Mouse (Mus musculus) duodenum, adult 2 months (tissue): Measurements from ENCODE around the gene Itgam. TPM values are rescaled to one million over a fixed set of nuclear protein-coding genes. Genes with fewer than 3 reads are reported as not detected.

ENCODE experiments used
- polyA plus RNA-seq: library from polyadenylated mRNA; depleted of rRNA; stranded (reverse); fragments of >200 nt; gene quantifications from 2 replicates; pipeline ENCODE4 v1.2.3, GENCODE M21; 2012; ENCODE audit warnings: low replicate concordance; rRNA removed

Itgam gene
- 2.8 TPM in 2 replicates for polyA plus RNA-seq

DNA sequence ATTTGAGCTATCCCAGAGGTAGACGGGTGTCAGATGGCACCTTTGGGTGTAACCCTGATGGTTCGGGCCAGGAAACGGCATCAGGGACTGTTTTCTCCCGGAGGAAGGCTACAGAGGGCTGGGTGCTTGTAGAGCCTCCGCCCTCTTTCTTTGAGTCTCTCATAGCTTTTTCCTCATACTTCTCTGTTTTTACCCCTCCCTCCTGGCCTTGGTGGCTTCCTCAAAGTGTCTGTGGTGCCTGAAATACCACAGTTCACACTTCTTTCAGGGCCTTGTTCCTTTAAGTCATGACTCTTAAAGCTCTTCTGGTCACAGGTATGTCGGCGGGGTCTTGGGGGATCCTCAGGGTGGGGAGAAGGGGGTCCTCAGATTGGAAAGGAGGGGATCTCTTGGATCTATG, at the start of gene Itgam, which contains the start of gene Gm49368:
Gene Itgam (plus strand): TSS at position 185 of the 400 bp plus-strand sequence.
Gene Gm49368 (plus strand): TSS at position 228 of the 400 bp plus-strand sequence.

DNA sequence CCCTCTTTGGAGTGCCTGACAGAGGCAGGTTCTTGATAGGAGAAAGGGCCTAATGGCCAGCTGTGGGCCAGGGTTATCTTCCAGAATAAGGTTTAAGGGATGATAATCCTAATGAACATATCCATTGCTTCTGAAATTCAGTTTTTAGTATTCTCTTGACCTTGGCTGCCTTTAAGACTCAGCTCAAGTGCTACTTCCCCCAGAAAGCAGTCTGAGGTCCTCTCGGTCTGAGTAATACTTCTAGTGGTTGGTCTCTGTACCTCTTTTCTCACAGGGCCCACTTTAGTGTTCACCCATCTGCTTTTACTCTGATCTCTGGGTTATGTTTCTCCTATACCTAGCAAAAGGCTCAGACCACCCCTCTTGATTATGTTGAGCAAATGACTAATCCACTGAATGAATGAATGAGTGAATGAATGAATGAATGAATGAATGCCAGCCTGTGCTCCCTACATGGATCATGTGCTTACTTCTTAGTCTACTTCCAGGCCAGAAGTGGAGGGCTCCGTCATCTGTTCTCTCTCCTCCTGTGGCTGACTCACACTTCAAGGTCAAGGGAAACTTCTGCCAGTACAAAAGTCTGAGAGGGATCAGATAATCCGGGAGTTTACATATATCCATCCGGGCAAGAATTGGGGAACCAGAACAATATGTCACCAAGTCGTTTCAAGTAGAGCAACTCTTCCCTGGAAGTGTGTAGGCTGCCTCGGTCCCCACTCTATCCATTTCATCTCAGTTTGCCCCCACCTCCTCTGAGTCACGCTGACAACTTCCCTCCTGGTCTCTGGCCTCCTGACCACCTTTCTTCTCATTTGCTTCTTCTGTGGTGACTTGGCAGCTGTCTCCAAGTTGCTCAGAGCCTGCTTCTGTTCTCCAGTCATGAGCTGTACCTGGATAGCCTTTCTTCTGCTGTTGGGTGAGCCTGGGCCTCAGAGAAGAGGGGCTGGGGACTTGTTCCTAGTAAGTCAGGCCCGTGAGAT, 66.6 kb downstream of the Itgam start, which contains the start of gene Itgax:
Gene Itgax (plus strand): TSS at position 807 of the 980 bp plus-strand sequence.

DNA sequence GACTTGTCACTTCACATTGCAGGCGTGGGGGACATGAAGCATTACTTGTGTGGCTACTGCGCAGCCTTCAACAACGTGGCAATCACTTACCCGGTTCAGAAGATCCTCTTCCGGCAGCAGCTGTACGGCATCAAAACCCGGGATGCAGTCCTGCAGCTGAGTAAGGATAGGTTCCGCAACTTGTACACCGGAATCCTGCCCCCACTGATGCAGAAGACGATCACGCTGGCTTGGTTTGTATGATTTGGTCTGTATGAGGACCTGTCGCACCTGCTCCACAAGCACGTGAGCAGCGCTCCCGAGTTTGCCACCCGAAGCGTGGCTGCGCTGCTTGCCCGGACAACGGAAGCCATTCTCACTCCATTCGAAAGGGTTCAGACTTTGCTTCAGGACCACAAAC, 91.6 kb downstream of the Itgam start, which contains the start of gene Itgad:
Gene Itgad (plus strand): TSS at position 301 of the 400 bp plus-strand sequence.

Other genes with a start within 250 kb of the Itgam start
- 40.2 and 59.7 TPM in 2 replicates for gene Stx4a, start 238.3 kb upstream of the Itgam start, polyA plus RNA-seq
- 2.0 and 3.3 TPM in 2 replicates for gene Stx1b, start 238.1 kb upstream of the Itgam start, polyA plus RNA-seq
- 9.2 and 11.9 TPM in 2 replicates for gene Zfp646, start 186.4 kb upstream of the Itgam start, polyA plus RNA-seq
- 5.1 and 6.8 TPM in 2 replicates for gene Zfp668, start 185.8 kb upstream of the Itgam start, polyA plus RNA-seq
- 1.5 and 1.8 TPM in 2 replicates for gene Prss53, start 171.7 kb upstream of the Itgam start, polyA plus RNA-seq
- gene Gm21974, start 167.2 kb upstream of the Itgam start, polyA plus RNA-seq, result 0.49 TPM in 1 of 2 replicates, not detected in the other
- gene Vkorc1, start 167.0 kb upstream of the Itgam start, polyA plus RNA-seq, result 81.2 and 108 TPM in 2 replicates
- 81.7 and 85.2 TPM in 2 replicates for gene Bckdk, start 158.6 kb upstream of the Itgam start, polyA plus RNA-seq
- 6.3 and 8.2 TPM in 2 replicates for gene Kat8, start 150.1 kb upstream of the Itgam start, polyA plus RNA-seq
- 33.6 and 89.6 TPM in 2 replicates for gene Prss8, start 132.5 kb upstream of the Itgam start, polyA plus RNA-seq
- gene Prss36, start 115.9 kb upstream of the Itgam start, polyA plus RNA-seq, result 4.5 and 5.9 TPM in 2 replicates
- 92.7 and 112 TPM in 2 replicates for gene Fus, start 95.2 kb upstream of the Itgam start, polyA plus RNA-seq
- 473 and 516 TPM in 2 replicates for gene Pycard, start 68.8 kb upstream of the Itgam start, polyA plus RNA-seq
- gene Trim72, start 58.7 kb upstream of the Itgam start, polyA plus RNA-seq, result 7.3 and 7.8 TPM in 2 replicates
- gene Gm49368, start within 50 bp of the Itgam start, polyA plus RNA-seq, result 0.04 TPM in 1 of 2 replicates, not detected in the other
- gene Itgax, start 66.9 kb downstream of the Itgam start, polyA plus RNA-seq, result 2.2 and 5.2 TPM in 2 replicates
- 0.95 and 1.9 TPM in 2 replicates for gene Itgad, start 91.7 kb downstream of the Itgam start, polyA plus RNA-seq
- 1.7 and 4.1 TPM in 2 replicates for gene Cox6a2, start 143.7 kb downstream of the Itgam start, polyA plus RNA-seq
- gene Armc5, start 174.7 kb downstream of the Itgam start, polyA plus RNA-seq, result 35.2 and 59.5 TPM in 2 replicates
- gene 9130023H24Rik, start 175.4 kb downstream of the Itgam start, polyA plus RNA-seq, result 0.63 and 0.82 TPM in 2 replicates
- gene Tgfb1i1, start 184.2 kb downstream of the Itgam start, polyA plus RNA-seq, result 49.0 and 70.7 TPM in 2 replicates
- 0.20 and 0.23 TPM in 2 replicates for gene Slc5a2, start 203.0 kb downstream of the Itgam start, polyA plus RNA-seq
- 69.4 and 92.1 TPM in 2 replicates for gene BC017158, start 235.5 kb downstream of the Itgam start, polyA plus RNA-seq